Mouse (Mus musculus) heart, postnatal 25 days (tissue): ENCODE results near the gene Lnx1. TPM values are rescaled to one million over a fixed set of nuclear protein-coding genes. Genes with fewer than 3 reads are reported as not detected.

Experiments
- DNase-seq: peaks from one replicate; pipeline ENCODE4 v3.0.0; 2022; ENCODE audit warnings: low spot score
- intact Hi-C: fragments of 180-260 bp; cut with DNase I; formaldehyde crosslinking; loops from one replicate; pipeline ENCODE4 v1.15.1; 2025
- total RNA-seq, 2 experiments: library from RNA; stranded (reverse); gene quantifications; 2 replicates each; pipeline ENCODE4 v1.2.3; 2021

Lnx1 gene
- 1 to 10 TPM; 6.7 to 9.5 TPM for total RNA-seq

GRCm38 (mm10) chr5:74702766-74703165 is at the start of gene Lnx1:
TSS of gene Lnx1 (minus strand) at chr5:74702912.
- intact Hi-C loops = loop anchor here (2.0 to 10.0 kb wide), 3 partner anchors 18 to 452 kb away; partner anchors contain the start of gene Pdgfra
- peak; percentile 28 for DNase-seq

GRCm38 (mm10) chr5:74750501-74750900 is 47.8 kb upstream of the Lnx1 start:
- intact Hi-C loops = no loop called here
- peak; percentile 52 for DNase-seq

- intact Hi-C loops = no loop called here
- no peak for DNase-seq
Measured at GRCm38 (mm10) chr5:74747476-74747875, 44.8 kb upstream of the Lnx1 start.

GRCm38 (mm10) chr5:74740951-74741350 is 38.2 kb upstream of the Lnx1 start:
- intact Hi-C loops = no loop called here

GRCm38 (mm10) chr5:74739435-74739834 is 36.7 kb upstream of the Lnx1 start:
- intact Hi-C loops = no loop called here
- DNase-seq = no peak

More at GRCm38 (mm10) chr5:74740951-74741350, 38.2 kb upstream of the Lnx1 start:
- DNase-seq = no peak

- DNase-seq = no peak
- intact Hi-C loops = no loop called here
Measured at GRCm38 (mm10) chr5:74738312-74738711, 35.6 kb upstream of the Lnx1 start.

GRCm38 (mm10) chr5:74733885-74734558 is 31.3 kb upstream of the Lnx1 start:
- intact Hi-C loops = no loop called here
- DNase-seq = no peak

GRCm38 (mm10) chr5:74732613-74733012 is 29.9 kb upstream of the Lnx1 start:
- no peak for DNase-seq
- intact Hi-C loops = no loop called here

- intact Hi-C loops = no loop called here
- no peak for DNase-seq
Measured at GRCm38 (mm10) chr5:74730601-74731000, 27.9 kb upstream of the Lnx1 start.

- intact Hi-C loops = no loop called here
- no peak for DNase-seq
Measured at GRCm38 (mm10) chr5:74729567-74729966, 26.9 kb upstream of the Lnx1 start.

- no peak for DNase-seq
- intact Hi-C loops = no loop called here
Measured at GRCm38 (mm10) chr5:74728186-74728585, 25.5 kb upstream of the Lnx1 start.

GRCm38 (mm10) chr5:74727319-74727718 is 24.6 kb upstream of the Lnx1 start:
- no peak for DNase-seq
- intact Hi-C loops = no loop called here

GRCm38 (mm10) chr5:74725541-74725940 is 22.8 kb upstream of the Lnx1 start:
- intact Hi-C loops = no loop called here
- no peak for DNase-seq

- intact Hi-C loops = loop anchor here (5.0 kb wide), 1 partner anchor 60 kb away; no protein-coding TSS in a partner anchor
- no peak for DNase-seq
Measured at GRCm38 (mm10) chr5:74721816-74722215, 19.1 kb upstream of the Lnx1 start.

- DNase-seq = no peak
Measured at GRCm38 (mm10) chr5:74720661-74721060, 17.9 kb upstream of the Lnx1 start.

GRCm38 (mm10) chr5:74716165-74716564 is 13.5 kb upstream of the Lnx1 start:
- intact Hi-C loops = no loop called here

More at GRCm38 (mm10) chr5:74720661-74721060, 17.9 kb upstream of the Lnx1 start:
- intact Hi-C loops = loop anchor here (5.0 kb wide), 1 partner anchor 62 kb away; no protein-coding TSS in a partner anchor

GRCm38 (mm10) chr5:74712811-74713210 is 10.1 kb upstream of the Lnx1 start:
- intact Hi-C loops = loop anchor here (5.0 kb wide), 1 partner anchor 36 kb away; no protein-coding TSS in a partner anchor
- DNase-seq = no peak

More at GRCm38 (mm10) chr5:74716165-74716564, 13.5 kb upstream of the Lnx1 start:
- DNase-seq = peak; percentile 16

- no peak for DNase-seq
- intact Hi-C loops = loop anchor here (5.0 kb wide), 1 partner anchor 35 kb away; no protein-coding TSS in a partner anchor
Measured at GRCm38 (mm10) chr5:74711988-74712387, 9.3 kb upstream of the Lnx1 start.

GRCm38 (mm10) chr5:74711056-74711455 is 8.3 kb upstream of the Lnx1 start:
- DNase-seq = no peak
- intact Hi-C loops = loop anchor here (5.0 kb wide), 1 partner anchor 34 kb away; no protein-coding TSS in a partner anchor

- peak; percentile 27 for DNase-seq
- intact Hi-C loops = loop anchor here (5.0 kb wide), 1 partner anchor 33 kb away; no protein-coding TSS in a partner anchor
Measured at GRCm38 (mm10) chr5:74710181-74710580, 7.5 kb upstream of the Lnx1 start.

GRCm38 (mm10) chr5:74704460-74704790 is 1.7 kb upstream of the Lnx1 start:
- intact Hi-C loops = loop anchor here (5.0 to 10.0 kb wide), 2 partner anchors 88 to 450 kb away; partner anchors contain the start of gene Pdgfra
- peak; percentile 74 for DNase-seq
